Comparison of ENCODE assay signal across 14 mouse cellular contexts in genomic region chr7:113672779-113673595, GRCm38 (mm10).
A peak's percentile ranks its signal among the peaks of the same experiment; 100 is the strongest.
DNase-seq lines count a peak whose midpoint lies in the region; ATAC-seq lines count a peak whose summit lies in the region.
"Had no signal": no experiment of that assay in that cellular context is flagged by ENCODE, and none has a peak within 500 bp of the region (broad histone marks: within the 10 kb centered on the region; RNA-seq: fewer than 3 reads in every experiment).

No protein-coding gene starts in this region.

- H3K4me3 ChIP-seq in hindbrain, embryonic 10.5 days: no peak overlapping the region
- H3K4me3 ChIP-seq in midbrain, embryonic 12.5 days: no peak overlapping the region
- no peak overlapping the region for H3K4me3 ChIP-seq in heart, embryonic 12.5 days
- H3K4me3 ChIP-seq: heart, embryonic 15.5 days had no signal

- peak; percentile 21 for DNase-seq in embryo, embryonic 10 days (ENCODE audit: low spot score)
- DNase-seq in embryo, embryonic 9.5 days (ENCODE audit: extremely low spot score): no peak
- peak; percentile 20 for DNase-seq in brain, adult 2 months (ENCODE audit: low read depth, low spot score)
- DNase-seq in hindbrain, embryonic 10.5 days (ENCODE audit: low spot score): no peak
- no peak for DNase-seq in heart, adult 11 months
- DNase-seq in cerebellum, adult 11-12 months: no peak
- DNase-seq: adrenal gland, postnatal 10 days; gastrocnemius, postnatal 14 days; lung, postnatal 10 days had no signal

- peak overlapping the region; percentile 24 for H3K4me2 ChIP-seq in midbrain, embryonic 12.5 days (replicated peaks)
- no peak overlapping the region for H3K4me2 ChIP-seq in heart, embryonic 12.5 days
- H3K4me2 ChIP-seq: heart, embryonic 15.5 days; liver, embryonic 11.5 days had no signal

- no peaks in the 10 kb centered on the region for H3K36me3 ChIP-seq in hindbrain, embryonic 10.5 days
- no peaks in the 10 kb centered on the region for H3K36me3 ChIP-seq in midbrain, embryonic 12.5 days
- H3K36me3 ChIP-seq in heart, embryonic 12.5 days: no peaks in the 10 kb centered on the region
- H3K36me3 ChIP-seq: heart, embryonic 15.5 days had no signal

- peaks cover 19% of the 10 kb centered on the region for H3K4me1 ChIP-seq in hindbrain, embryonic 10.5 days (replicated peaks)
- H3K4me1 ChIP-seq in midbrain, embryonic 12.5 days: peaks cover 14% of the 10 kb centered on the region
- no peaks in the 10 kb centered on the region for H3K4me1 ChIP-seq in heart, embryonic 12.5 days (replicated peaks)
- H3K4me1 ChIP-seq: heart, embryonic 15.5 days had no signal

- no peaks in the 10 kb centered on the region for H3K27me3 ChIP-seq in hindbrain, embryonic 10.5 days (ENCODE audit: insufficient read depth, poor library complexity, severe bottlenecking)
- 0 out of 2 replicates have a peak, but pooled peaks cover 3% of the 10 kb centered on the region for H3K27me3 ChIP-seq in midbrain, embryonic 12.5 days
- H3K27me3 ChIP-seq in heart, embryonic 12.5 days (replicated peaks): no peaks in the 10 kb centered on the region
- H3K27me3 ChIP-seq: heart, embryonic 15.5 days had no signal

- ATAC-seq in midbrain, embryonic 12.5 days (ENCODE audit: low FRiP score, low read depth): peak; percentile 23; the same call in 1 of the 2 replicates
- ATAC-seq in heart, embryonic 12.5 days (ENCODE audit: insufficient number of reproducible peaks, low FRiP score): no peak
- ATAC-seq: inflammation-experienced regulatory T-cells, adult 6 months had no signal

- whole genome bisulfite sequencing in hindbrain, embryonic 10.5 days: 56% methylated on average over 18 of the region's 18 CpGs
- 31% methylated on average over 18 of the region's 18 CpGs for WGBS in midbrain, embryonic 12.5 days
- 73% methylated on average over 18 of the region's 18 CpGs for WGBS in heart, embryonic 12.5 days

- H3K9me3 ChIP-seq in hindbrain, embryonic 10.5 days: no peaks in the 10 kb centered on the region
- no peaks in the 10 kb centered on the region for H3K9me3 ChIP-seq in midbrain, embryonic 12.5 days
- no peaks in the 10 kb centered on the region for H3K9me3 ChIP-seq in heart, embryonic 12.5 days (replicated peaks)
- H3K9me3 ChIP-seq: heart, embryonic 15.5 days had no signal

- H3K27ac ChIP-seq in hindbrain, embryonic 10.5 days: peak overlapping the region; percentile 69
- peak overlapping the region; percentile 55 for H3K27ac ChIP-seq in midbrain, embryonic 12.5 days (replicated peaks)
- H3K27ac ChIP-seq in heart, embryonic 12.5 days (ENCODE audit: poor library complexity, severe bottlenecking): no peak overlapping the region
- H3K27ac ChIP-seq: heart, embryonic 15.5 days had no signal

- H3K9ac ChIP-seq in midbrain, embryonic 12.5 days (replicated peaks): no peak overlapping the region
- no peak overlapping the region for H3K9ac ChIP-seq in heart, embryonic 12.5 days
- H3K9ac ChIP-seq: heart, embryonic 15.5 days had no signal

Comparison
In these comparisons a context has a peak if more than half of its experiments do, and no peak if none do; other contexts are left out.
1. DNase-seq: peak in embryo, embryonic 10 days (single experiment) and brain, adult 2 months (single experiment); none in embryo, embryonic 9.5 days (single experiment), hindbrain, embryonic 10.5 days (single experiment), heart, adult 11 months (single experiment) and cerebellum, adult 11-12 months (single experiment).